Mouse (Mus musculus): ENCODE measurements around the gene Cdh18. TPM values are rescaled to one million over a fixed set of nuclear protein-coding genes. Genes with fewer than 3 reads are reported as not detected.

Cdh18 gene
- polyA plus RNA-seq, 1 experiment from 2014 or later: 0.13 TPM

GRCm38 (mm10) chr15:23174623-23175022, 625.8 kb downstream of the Cdh18 start:
- no peaks in the 10 kb centered on the region for H3K4me1 ChIP-seq (replicated peaks; ENCODE audit: insufficient read depth, low read length)
- ATAC-seq (replicated peaks; ENCODE audit: low FRiP score, low read depth) (no peak), DNase-seq (ENCODE audit: low spot score) (no peak)
- H3K9me3 ChIP-seq (replicated peaks; ENCODE audit: low read length): no peaks in the 10 kb centered on the region
- H3K27me3 ChIP-seq (ENCODE audit: insufficient read depth, low read length): no peaks in the 10 kb centered on the region
- H3K27ac ChIP-seq: no peak overlapping the region
- no peak overlapping the region for H3K4me3 ChIP-seq (replicated peaks; ENCODE audit: low read depth, low read length)
- no peaks in the 10 kb centered on the region for H3K36me3 ChIP-seq (ENCODE audit: insufficient read depth, low read length)
- TF ChIP-seq CTCF (IDR thresholded peaks at IDR 0.05; ENCODE audit: low read depth): no peak
- WGBS: 54% methylated on average over 5 of the region's 5 CpGs
- no peak overlapping the region for H3K4me2 ChIP-seq (ENCODE audit: low read length)
- no peak overlapping the region for H3K9ac ChIP-seq (ENCODE audit: low read depth, low read length)

- WGBS: 90% methylated on average over 3 of the region's 3 CpGs
- Histone ChIP-seq H3K9me3 (replicated peaks; ENCODE audit: low read length) (no peaks in the 10 kb centered on the region), H3K27ac (no peak overlapping the region), H3K9ac (ENCODE audit: low read depth, low read length) (no peak overlapping the region), H3K27me3 (ENCODE audit: insufficient read depth, low read length) (no peaks in the 10 kb centered on the region), H3K4me1 (replicated peaks; ENCODE audit: insufficient read depth, low read length) (no peaks in the 10 kb centered on the region), H3K4me2 (ENCODE audit: low read length) (no peak overlapping the region), H3K4me3 (replicated peaks; ENCODE audit: low read depth, low read length) (no peak overlapping the region), H3K36me3 (ENCODE audit: insufficient read depth, low read length) (no peaks in the 10 kb centered on the region)
- ATAC-seq (replicated peaks; ENCODE audit: low FRiP score, low read depth) (no peak), DNase-seq (ENCODE audit: low spot score) (no peak)
- TF ChIP-seq CTCF (IDR thresholded peaks at IDR 0.05; ENCODE audit: low read depth): no peak
Observed at GRCm38 (mm10) chr15:23212068-23212467, 663.2 kb downstream of the Cdh18 start.

- Histone ChIP-seq H3K4me2 (ENCODE audit: low read length) (no peak overlapping the region), H3K9ac (ENCODE audit: low read depth, low read length) (no peak overlapping the region), H3K36me3 (ENCODE audit: insufficient read depth, low read length) (no peaks in the 10 kb centered on the region), H3K4me1 (replicated peaks; ENCODE audit: insufficient read depth, low read length) (no peaks in the 10 kb centered on the region), H3K27me3 (ENCODE audit: insufficient read depth, low read length) (no peaks in the 10 kb centered on the region), H3K9me3 (replicated peaks; ENCODE audit: low read length) (no peaks in the 10 kb centered on the region), H3K4me3 (replicated peaks; ENCODE audit: low read depth, low read length) (no peak overlapping the region), H3K27ac (no peak overlapping the region)
- TF ChIP-seq CTCF (IDR thresholded peaks at IDR 0.05; ENCODE audit: low read depth): no peak
- peak; percentile 9 for DNase-seq (ENCODE audit: low spot score)
- WGBS: 59% methylated on average over 2 of the region's 2 CpGs
- no peak for ATAC-seq (replicated peaks; ENCODE audit: low FRiP score, low read depth)
Observed at GRCm38 (mm10) chr15:23230616-23231015, 681.8 kb downstream of the Cdh18 start.

GRCm38 (mm10) chr15:23257751-23258440, 709.1 kb downstream of the Cdh18 start:
- 67% methylated on average over 5 of the region's 5 CpGs for WGBS
- Histone ChIP-seq H3K4me1 (replicated peaks; ENCODE audit: insufficient read depth, low read length) (no peaks in the 10 kb centered on the region), H3K27ac (no peak overlapping the region), H3K4me3 (replicated peaks; ENCODE audit: low read depth, low read length) (no peak overlapping the region), H3K9me3 (replicated peaks; ENCODE audit: low read length) (no peaks in the 10 kb centered on the region), H3K27me3 (ENCODE audit: insufficient read depth, low read length) (no peaks in the 10 kb centered on the region), H3K36me3 (ENCODE audit: insufficient read depth, low read length) (no peaks in the 10 kb centered on the region), H3K9ac (ENCODE audit: low read depth, low read length) (no peak overlapping the region), H3K4me2 (ENCODE audit: low read length) (no peak overlapping the region)
- no peak for ATAC-seq (replicated peaks; ENCODE audit: low FRiP score, low read depth)
- DNase-seq (ENCODE audit: low spot score): no peak
- no peak for TF ChIP-seq CTCF (IDR thresholded peaks at IDR 0.05; ENCODE audit: low read depth)

GRCm38 (mm10) chr15:23278421-23278820, 729.6 kb downstream of the Cdh18 start:
- 39% methylated on average over 4 of the region's 4 CpGs for WGBS
- no peaks in the 10 kb centered on the region for H3K27me3 ChIP-seq (ENCODE audit: insufficient read depth, low read length)
- H3K9me3 ChIP-seq (replicated peaks; ENCODE audit: low read length): no peaks in the 10 kb centered on the region
- H3K9ac ChIP-seq (ENCODE audit: low read depth, low read length): no peak overlapping the region
- H3K4me2 ChIP-seq (ENCODE audit: low read length): no peak overlapping the region
- H3K4me3 ChIP-seq (replicated peaks; ENCODE audit: low read depth, low read length): no peak overlapping the region
- peak; percentile 46 for DNase-seq (ENCODE audit: low spot score)
- no peak overlapping the region for H3K27ac ChIP-seq
- no peak for ATAC-seq (replicated peaks; ENCODE audit: low FRiP score, low read depth)
- H3K36me3 ChIP-seq (ENCODE audit: insufficient read depth, low read length): no peaks in the 10 kb centered on the region
- no peak for TF ChIP-seq CTCF (IDR thresholded peaks at IDR 0.05; ENCODE audit: low read depth)
- no peaks in the 10 kb centered on the region for H3K4me1 ChIP-seq (replicated peaks; ENCODE audit: insufficient read depth, low read length)

GRCm38 (mm10) chr15:23305018-23305417, 756.2 kb downstream of the Cdh18 start:
- Histone ChIP-seq H3K4me3 (replicated peaks; ENCODE audit: low read depth, low read length) (no peak overlapping the region), H3K27me3 (ENCODE audit: insufficient read depth, low read length) (no peaks in the 10 kb centered on the region), H3K4me1 (replicated peaks; ENCODE audit: insufficient read depth, low read length) (no peaks in the 10 kb centered on the region), H3K27ac (no peak overlapping the region), H3K9ac (ENCODE audit: low read depth, low read length) (no peak overlapping the region), H3K36me3 (ENCODE audit: insufficient read depth, low read length) (no peaks in the 10 kb centered on the region), H3K4me2 (ENCODE audit: low read length) (no peak overlapping the region), H3K9me3 (replicated peaks; ENCODE audit: low read length) (no peaks in the 10 kb centered on the region)
- DNase-seq (ENCODE audit: low spot score) (peak; percentile 71), ATAC-seq (replicated peaks; ENCODE audit: low FRiP score, low read depth) (no peak)
- TF ChIP-seq CTCF (IDR thresholded peaks at IDR 0.05; ENCODE audit: low read depth): no peak
- WGBS: 20% methylated on average over 1 of the region's 1 CpGs

GRCm38 (mm10) chr15:23316766-23317165, 767.9 kb downstream of the Cdh18 start:
- Histone ChIP-seq H3K9ac (ENCODE audit: low read depth, low read length) (no peak overlapping the region), H3K4me3 (replicated peaks; ENCODE audit: low read depth, low read length) (no peak overlapping the region), H3K4me1 (replicated peaks; ENCODE audit: insufficient read depth, low read length) (no peaks in the 10 kb centered on the region), H3K27me3 (ENCODE audit: insufficient read depth, low read length) (no peaks in the 10 kb centered on the region), H3K27ac (no peak overlapping the region), H3K4me2 (ENCODE audit: low read length) (no peak overlapping the region), H3K9me3 (replicated peaks; ENCODE audit: low read length) (no peaks in the 10 kb centered on the region), H3K36me3 (ENCODE audit: insufficient read depth, low read length) (no peaks in the 10 kb centered on the region)
- DNase-seq (ENCODE audit: low spot score) (no peak), ATAC-seq (replicated peaks; ENCODE audit: low FRiP score, low read depth) (no peak)
- TF ChIP-seq CTCF (IDR thresholded peaks at IDR 0.05; ENCODE audit: low read depth): no peak
- WGBS: 87% methylated on average over 3 of the region's 3 CpGs
